Mouse (Mus musculus): ENCODE data around the gene Ccdc126.
A peak's percentile ranks its signal among the peaks of the same experiment; 100 is the strongest.
"Not testable (repeated sequence)": the region's sequence is repeated elsewhere in the genome, so short reads cannot be mapped to it uniquely, and the experiment has no call there.

Gene Ccdc126

GRCm38 (mm10) chr6:49318966-49319594 is at the start of gene Ccdc126:
Gene Ccdc126 (plus strand): TSS chr6:49319274.
- peak; percentile 88 to 90 for DNase-seq (ENCODE audit: low read depth in 1 of 2, low spot score in 2 of 2)

- no peak for DNase-seq (ENCODE audit: low read depth in 1 of 2, low spot score in 2 of 2)
These were observed 49.2 kb upstream of the Ccdc126 start for GRCm38 (mm10) chr6:49269923-49270322.

- DNase-seq (ENCODE audit: low read depth in 1 of 2, low spot score in 2 of 2), result no peak
These were observed 47.3 kb upstream of the Ccdc126 start for GRCm38 (mm10) chr6:49271815-49272214.

GRCm38 (mm10) chr6:49272863-49273262 is 46.2 kb upstream of the Ccdc126 start:
- DNase-seq (ENCODE audit: low read depth in 1 of 2, low spot score in 2 of 2), result no peak

GRCm38 (mm10) chr6:49273934-49274333 is 45.1 kb upstream of the Ccdc126 start:
- no peak for DNase-seq (ENCODE audit: low read depth in 1 of 2, low spot score in 2 of 2)

GRCm38 (mm10) chr6:49274416-49275091 is 44.5 kb upstream of the Ccdc126 start:
- DNase-seq (ENCODE audit: low read depth in 1 of 2, low spot score in 2 of 2), result no peak

GRCm38 (mm10) chr6:49275296-49275695 is 43.8 kb upstream of the Ccdc126 start:
- DNase-seq (ENCODE audit: low read depth in 1 of 2, low spot score in 2 of 2), result no peak

- DNase-seq (ENCODE audit: low read depth in 1 of 2, low spot score in 2 of 2), result no peak
These were observed 38.1 kb upstream of the Ccdc126 start for GRCm38 (mm10) chr6:49280942-49281341.

GRCm38 (mm10) chr6:49282122-49282521 is 37.0 kb upstream of the Ccdc126 start:
- no peak for DNase-seq (ENCODE audit: low read depth in 1 of 2, low spot score in 2 of 2)

GRCm38 (mm10) chr6:49298286-49298685 is 20.8 kb upstream of the Ccdc126 start:
- DNase-seq (ENCODE audit: low read depth in 1 of 2, low spot score in 2 of 2), result no peak

- not testable (repeated sequence) for DNase-seq (ENCODE audit: low read depth in 1 of 2, low spot score in 2 of 2)
These were observed 4.3 kb upstream of the Ccdc126 start for GRCm38 (mm10) chr6:49314821-49315220.

GRCm38 (mm10) chr6:49319595-49320315 is 681 bp downstream of the Ccdc126 start:
- no peak for DNase-seq (ENCODE audit: low read depth in 1 of 2, low spot score in 2 of 2)

GRCm38 (mm10) chr6:49321341-49321740 is 2.3 kb downstream of the Ccdc126 start:
- DNase-seq (ENCODE audit: low read depth in 1 of 2, low spot score in 2 of 2), result no peak

- DNase-seq (ENCODE audit: low read depth in 1 of 2, low spot score in 2 of 2), result no peak
These were observed 3.0 kb downstream of the Ccdc126 start for GRCm38 (mm10) chr6:49322056-49322455.

GRCm38 (mm10) chr6:49322986-49323385 is 3.9 kb downstream of the Ccdc126 start:
- DNase-seq (ENCODE audit: low read depth in 1 of 2, low spot score in 2 of 2), result no peak

GRCm38 (mm10) chr6:49324528-49324927 is 5.5 kb downstream of the Ccdc126 start:
- no peak for DNase-seq (ENCODE audit: low read depth in 1 of 2, low spot score in 2 of 2)

- no peak for DNase-seq (ENCODE audit: low read depth in 1 of 2, low spot score in 2 of 2)
These were observed 6.2 kb downstream of the Ccdc126 start for GRCm38 (mm10) chr6:49325294-49325693.

GRCm38 (mm10) chr6:49326846-49327245 is 7.8 kb downstream of the Ccdc126 start:
- DNase-seq (ENCODE audit: low read depth in 1 of 2, low spot score in 2 of 2), result no peak

GRCm38 (mm10) chr6:49331369-49332059 is 12.4 kb downstream of the Ccdc126 start:
- DNase-seq (ENCODE audit: low read depth in 1 of 2, low spot score in 2 of 2), result no peak

GRCm38 (mm10) chr6:49332060-49332370 is 12.9 kb downstream of the Ccdc126 start:
- DNase-seq (ENCODE audit: low read depth in 1 of 2, low spot score in 2 of 2), result no peak

GRCm38 (mm10) chr6:49338566-49338965 is 19.5 kb downstream of the Ccdc126 start:
- no peak for DNase-seq (ENCODE audit: low read depth in 1 of 2, low spot score in 2 of 2)

- no peak for DNase-seq (ENCODE audit: low read depth in 1 of 2, low spot score in 2 of 2)
These were observed 20.1 kb downstream of the Ccdc126 start for GRCm38 (mm10) chr6:49339145-49339544.
